Mouse (Mus musculus) myocyte (in vitro differentiated cells): ENCODE measurements at regions not wholly inside any gene's neighbourhood (a gene's known extent, or its start where the extent isn't known, plus 50 kb on each side); places are given as distances from the start of the nearest gene placed in this dataset.

Experiments used
- E2F4 ChIP-seq: IDR thresholded peaks from one replicate; pipeline ENCODE4 v1.6.1; 2011; ENCODE audit warnings: mild to moderate bottlenecking, control low read depth, moderate library complexity; ENCODE audit not compliant: insufficient read depth
- MAX ChIP-seq: IDR thresholded peaks from one replicate; pipeline ENCODE4 v1.6.1; 2011; ENCODE audit warnings: low read depth, mild to moderate bottlenecking, control low read depth
- POLR2A ChIP-seq: IDR thresholded peaks from one replicate; pipeline ENCODE4 v1.6.1; 2011; ENCODE audit warnings: low read depth, mild to moderate bottlenecking, control low read depth, moderate library complexity; ENCODE audit not compliant: insufficient read length
- TCF12 ChIP-seq: IDR thresholded peaks from one replicate; pipeline ENCODE4 v1.6.1; 2011; ENCODE audit warnings: mild to moderate bottlenecking, control low read depth; ENCODE audit not compliant: poor library complexity, insufficient read depth, severe bottlenecking

- no peak for TF ChIP-seq MAX
- TF ChIP-seq E2F4 = no peak
- no peak for TF ChIP-seq TCF12
- no peak for TF ChIP-seq POLR2A
These were observed 156.5 kb downstream of the Zfp36l1 start for GRCm38 (mm10) chr12:79956351-79956750.
